Mouse (Mus musculus): ENCODE results near the gene Sgce.

DNA sequence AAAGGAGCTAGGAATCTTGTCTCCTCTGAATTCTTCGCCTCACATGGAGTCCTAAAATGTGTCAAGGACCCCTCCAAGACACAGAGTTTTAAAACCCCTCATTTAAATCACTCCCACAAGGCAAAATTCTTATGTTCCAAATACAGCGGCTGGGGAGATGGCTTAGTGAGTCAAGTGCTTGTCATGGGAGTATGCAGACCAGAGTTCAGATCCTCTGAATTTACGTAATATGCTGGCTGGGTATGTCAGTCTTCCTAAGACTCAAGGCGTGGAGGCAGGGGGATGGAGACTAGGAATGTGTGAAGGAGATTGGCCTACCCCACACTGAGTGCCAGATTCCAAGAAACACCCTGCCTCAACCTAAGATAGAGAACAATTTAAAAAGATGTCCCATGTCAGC lies 66.4 kb downstream of the Sgce start:
- TF ChIP-seq CTCF (IDR thresholded peaks at IDR 0.05; ENCODE audit: low read depth, low read length) = no peak
- no peak for TF ChIP-seq POLR2A (IDR thresholded peaks at IDR 0.05; ENCODE audit: extremely low read depth, insufficient read depth, low read length)

Data from liver, adult 2 months (tissue).